Mouse (Mus musculus) stomach, postnatal 0 days (tissue): Measurements from ENCODE around the gene 1110017D15Rik.

Experiments
- CTCF ChIP-seq: IDR thresholded peaks from 2 replicates; pipeline ENCODE4 v1.5.1; 2016; ENCODE audit warnings: antibody characterized with exemption, low read depth, mild to moderate bottlenecking, moderate library complexity
- EP300 ChIP-seq: optimal IDR thresholded peaks from 2 replicates; pipeline ENCODE3; 2016; ENCODE audit warnings: antibody characterized with exemption

- TF ChIP-seq CTCF, result no peak
- no peak for TF ChIP-seq EP300
Measured at GRCm38 (mm10) chr4:41480254-41480653, 36.9 kb downstream of the 1110017D15Rik start.
